Mouse (Mus musculus): ENCODE measurements at regions not wholly inside any gene's neighbourhood (a gene's known extent, or its start where the extent isn't known, plus 50 kb on each side); places are given as distances from the start of the nearest gene placed in this dataset.

DNA sequence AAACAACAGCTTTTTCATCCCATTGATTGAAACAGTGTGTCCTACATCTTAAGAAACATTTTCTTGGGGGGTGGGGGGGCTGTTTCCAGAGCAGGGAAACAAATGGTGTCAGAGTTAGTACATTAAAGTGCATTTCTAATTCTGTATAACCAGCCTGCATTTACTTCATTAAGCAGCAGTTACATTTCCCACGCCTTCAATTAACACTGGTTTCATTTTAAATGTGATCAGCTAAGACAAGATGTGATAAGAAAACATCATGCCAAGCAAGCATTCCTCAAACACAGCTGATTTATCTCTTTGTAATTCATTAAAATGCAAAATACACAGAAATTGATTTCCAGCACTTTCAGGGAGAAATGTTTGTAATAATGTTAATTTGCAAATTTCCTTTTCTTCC, 122.0 kb downstream of the Olfr1505 start:
- 35% methylated on average over 1 of the region's 1 CpGs for WGBS
- no peaks in the 10 kb centered on the region for H3K36me3 ChIP-seq
- no peak overlapping the region for H3K27ac ChIP-seq
- H3K9me3 ChIP-seq = no peaks in the 10 kb centered on the region
- ATAC-seq (ENCODE audit: low FRiP score) = no peak
- no peak overlapping the region for H3K4me3 ChIP-seq
- no peak overlapping the region for H3K4me2 ChIP-seq
- no peak overlapping the region for H3K9ac ChIP-seq
- peaks cover 13% of the 10 kb centered on the region for H3K4me1 ChIP-seq (replicated peaks)
- H3K27me3 ChIP-seq = no peaks in the 10 kb centered on the region

DNA sequence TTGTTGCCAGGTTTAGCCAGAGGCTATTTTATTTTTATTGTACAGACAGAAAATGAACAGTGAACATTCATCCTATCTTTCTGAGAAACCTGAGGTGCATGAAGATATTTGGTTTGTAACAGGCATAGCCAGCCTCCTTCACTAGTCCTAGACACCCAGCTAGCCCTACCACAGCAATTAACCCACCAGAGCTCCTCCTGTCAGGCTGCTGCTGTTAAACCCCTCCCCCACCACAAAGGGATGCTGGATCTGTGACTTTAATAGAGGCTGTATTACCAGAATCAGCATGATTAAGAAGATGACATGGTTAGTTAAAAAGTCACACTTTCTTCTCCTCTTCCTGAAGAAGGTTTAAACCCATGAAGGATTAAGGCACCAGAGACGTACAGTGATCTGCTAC, 122.5 kb downstream of the Olfr1505 start:
- no peaks in the 10 kb centered on the region for H3K36me3 ChIP-seq
- ATAC-seq (ENCODE audit: low FRiP score) = peak; percentile 57; the same call in 1 of the 2 replicates
- WGBS = 43% methylated on average over 1 of the region's 1 CpGs

DNA sequence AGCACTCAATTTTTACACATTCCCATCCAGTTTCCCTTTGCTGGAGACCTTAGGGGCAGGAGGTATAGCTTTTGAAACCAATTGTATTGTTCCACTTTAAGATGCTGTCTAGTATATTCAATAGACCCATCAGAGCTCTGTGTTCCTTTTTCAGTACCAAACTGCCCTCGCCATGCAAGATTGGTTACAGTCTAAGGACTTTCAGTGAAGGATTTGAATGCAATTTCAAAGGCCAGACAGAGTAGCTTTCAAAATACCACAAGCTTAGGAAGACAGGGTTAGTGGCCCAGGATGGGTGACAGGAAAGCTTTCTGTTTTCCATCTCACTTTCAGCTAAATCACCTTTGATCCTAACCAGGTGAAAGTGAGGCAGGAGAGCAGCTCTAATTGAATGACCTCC, 123.4 kb downstream of the Olfr1505 start:
- 30% methylated on average over 1 of the region's 1 CpGs for WGBS
- no peak for ATAC-seq (ENCODE audit: low FRiP score)
- peaks cover 13% of the 10 kb centered on the region for H3K4me1 ChIP-seq (replicated peaks)

More for the DNA sequence above, 122.5 kb downstream of the Olfr1505 start:
- H3K4me2 ChIP-seq = no peak overlapping the region
- no peaks in the 10 kb centered on the region for H3K9me3 ChIP-seq
- no peaks in the 10 kb centered on the region for H3K27me3 ChIP-seq
- H3K27ac ChIP-seq = no peak overlapping the region; the same call in 1 of the 2 replicates
- no peak overlapping the region for H3K9ac ChIP-seq
- H3K4me3 ChIP-seq = no peak overlapping the region
- peaks cover 13% of the 10 kb centered on the region for H3K4me1 ChIP-seq (replicated peaks)

DNA sequence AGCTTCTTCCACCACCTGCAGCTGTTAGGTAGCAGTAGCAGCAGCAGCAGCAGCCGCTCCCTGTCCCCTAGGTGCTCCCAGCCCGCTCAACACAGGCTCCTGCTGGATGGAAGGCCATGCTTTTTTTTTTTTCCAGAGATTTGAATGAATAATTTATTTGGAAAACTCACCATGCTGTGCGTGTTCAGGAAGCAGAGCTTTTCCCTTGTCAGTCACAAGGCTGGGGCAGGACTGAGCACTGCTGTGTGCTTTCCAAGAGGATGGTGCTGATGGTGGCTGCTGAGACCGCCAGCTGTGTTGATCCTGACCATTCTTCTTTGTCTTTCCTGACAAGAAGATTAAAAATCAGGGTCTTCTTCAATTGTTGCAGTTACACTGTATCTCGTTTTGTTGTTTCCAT, 129.4 kb downstream of the Olfr1505 start:
- Histone ChIP-seq H3K4me3 (no peak overlapping the region), H3K27me3 (no peaks in the 10 kb centered on the region), H3K9ac (no peak overlapping the region), H3K4me2 (no peak overlapping the region), H3K9me3 (no peaks in the 10 kb centered on the region), H3K27ac (no peak overlapping the region), H3K36me3 (no peaks in the 10 kb centered on the region), H3K4me1 (replicated peaks) (peaks cover 7% of the 10 kb centered on the region; the same call in 1 of the 2 replicates)
- 28% methylated on average over 5 of the region's 5 CpGs for whole genome bisulfite sequencing
- ATAC-seq (ENCODE audit: low FRiP score) = no peak

More for the DNA sequence above, 123.4 kb downstream of the Olfr1505 start:
- no peak overlapping the region for H3K4me3 ChIP-seq
- no peaks in the 10 kb centered on the region for H3K27me3 ChIP-seq
- H3K36me3 ChIP-seq = no peaks in the 10 kb centered on the region
- H3K4me2 ChIP-seq = no peak overlapping the region
- H3K9me3 ChIP-seq = no peaks in the 10 kb centered on the region
- no peak overlapping the region for H3K27ac ChIP-seq
- no peak overlapping the region for H3K9ac ChIP-seq

DNA sequence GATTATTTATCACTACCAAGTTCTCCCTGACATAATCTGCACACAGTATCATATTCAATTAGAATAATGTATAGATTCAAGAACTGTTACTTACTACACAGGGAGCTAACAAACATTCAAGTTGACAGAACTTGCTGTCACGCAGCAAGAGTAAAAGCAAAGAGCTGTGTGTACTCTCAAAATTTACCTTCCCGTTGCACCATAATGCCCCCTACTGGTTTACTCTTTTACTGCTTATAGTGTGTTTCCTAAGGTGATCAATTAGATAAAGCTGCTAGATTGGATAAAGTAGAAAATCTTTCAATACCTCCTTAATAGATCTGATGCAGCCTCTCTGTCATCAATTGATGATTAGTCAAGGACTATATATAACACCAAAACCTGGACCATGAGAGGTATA, 132.1 kb downstream of the Olfr1505 start:
- Histone ChIP-seq H3K4me3 (no peak overlapping the region), H3K4me1 (replicated peaks) (peaks cover 7% of the 10 kb centered on the region; the same call in 1 of the 2 replicates), H3K9me3 (no peaks in the 10 kb centered on the region), H3K27me3 (no peaks in the 10 kb centered on the region), H3K9ac (no peak overlapping the region), H3K27ac (no peak overlapping the region), H3K36me3 (no peaks in the 10 kb centered on the region), H3K4me2 (no peak overlapping the region)
- WGBS = 59% methylated on average over 2 of the region's 2 CpGs
- ATAC-seq (ENCODE audit: low FRiP score) = no peak

DNA sequence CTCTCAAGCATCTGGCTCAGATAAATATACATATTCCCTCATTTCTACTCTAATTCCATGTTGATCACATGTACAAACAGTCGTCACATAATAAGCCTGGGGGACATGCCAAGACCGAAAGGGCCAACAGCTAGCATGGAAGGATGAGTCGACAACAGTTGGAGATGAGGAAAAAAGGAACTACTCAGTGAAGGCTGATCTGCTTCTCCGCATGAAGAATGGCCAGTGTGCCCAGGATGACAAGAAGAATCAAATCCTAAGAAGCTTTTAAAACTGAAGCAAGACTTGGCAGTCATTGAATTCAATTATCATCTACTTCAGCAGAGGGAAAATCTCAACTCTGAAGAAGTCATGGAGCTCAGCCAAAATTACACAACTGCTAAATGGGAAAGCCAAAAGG, 138.7 kb downstream of the Olfr1505 start:
- H3K9me3 ChIP-seq = no peaks in the 10 kb centered on the region
- H3K4me1 ChIP-seq (replicated peaks) = no peaks in the 10 kb centered on the region
- no peak for ATAC-seq (ENCODE audit: low FRiP score)
- no peak overlapping the region for H3K4me3 ChIP-seq
- no peaks in the 10 kb centered on the region for H3K27me3 ChIP-seq
- no peak overlapping the region for H3K9ac ChIP-seq
- H3K4me2 ChIP-seq = no peak overlapping the region
- no peak overlapping the region for H3K27ac ChIP-seq
- 89% methylated on average over 4 of the region's 4 CpGs for WGBS
- no peaks in the 10 kb centered on the region for H3K36me3 ChIP-seq

DNA sequence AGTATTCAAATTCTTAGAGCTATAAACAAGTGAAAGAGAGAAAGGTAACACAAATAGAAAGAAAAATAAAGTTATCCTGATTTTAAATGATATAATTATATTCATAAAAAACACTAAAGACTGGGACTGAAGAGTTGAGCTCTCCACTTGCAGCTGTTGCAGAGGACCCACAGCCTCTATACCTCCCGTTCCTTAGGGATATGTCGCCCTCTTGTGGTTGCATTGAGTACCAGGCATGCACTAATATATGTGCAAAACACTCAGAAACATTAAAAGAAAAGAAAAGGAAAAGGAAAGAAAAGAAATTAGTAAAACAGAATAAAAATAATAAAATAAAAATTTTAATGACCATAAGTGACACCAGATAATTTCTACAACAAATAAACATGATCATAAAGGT, 167.2 kb downstream of the Olfr1505 start:
- Histone ChIP-seq H3K9me3 (peaks cover 17% of the 10 kb centered on the region; the same call in 1 of the 2 replicates), H3K9ac (no peak overlapping the region), H3K4me3 (no peak overlapping the region), H3K4me1 (replicated peaks) (no peaks in the 10 kb centered on the region), H3K36me3 (no peaks in the 10 kb centered on the region), H3K4me2 (no peak overlapping the region), H3K27me3 (no peaks in the 10 kb centered on the region), H3K27ac (no peak overlapping the region)
- WGBS = 11% methylated on average over 2 of the region's 2 CpGs
- no peak for ATAC-seq (ENCODE audit: low FRiP score)

DNA sequence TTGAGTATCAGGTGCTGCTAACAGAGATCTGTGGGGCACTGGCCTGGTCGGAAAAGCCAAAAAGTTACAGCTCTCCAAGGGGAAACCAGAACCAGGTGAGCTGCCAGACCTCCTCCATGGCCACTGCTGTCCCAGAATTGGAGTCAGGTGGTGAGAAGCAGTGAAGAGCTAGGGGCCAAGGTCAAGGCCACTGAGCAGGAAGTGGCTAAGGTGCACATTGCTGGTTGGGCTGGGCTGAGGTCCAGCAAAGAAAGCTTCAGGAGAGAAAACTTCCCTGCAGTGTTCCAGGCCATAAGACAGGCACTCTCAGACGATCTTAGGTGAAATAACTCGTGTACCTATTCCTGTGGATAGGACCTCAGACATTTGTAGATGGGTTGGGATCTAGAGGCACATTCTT, 171.4 kb downstream of the Olfr1505 start:
- Histone ChIP-seq H3K27me3 (no peaks in the 10 kb centered on the region), H3K9ac (no peak overlapping the region), H3K27ac (no peak overlapping the region), H3K4me1 (replicated peaks) (no peaks in the 10 kb centered on the region), H3K4me2 (no peak overlapping the region), H3K9me3 (peaks cover 17% of the 10 kb centered on the region; the same call in 1 of the 2 replicates), H3K36me3 (no peaks in the 10 kb centered on the region), H3K4me3 (no peak overlapping the region)
- WGBS = 92% methylated on average over 3 of the region's 3 CpGs
- ATAC-seq (ENCODE audit: low FRiP score) = no peak

DNA sequence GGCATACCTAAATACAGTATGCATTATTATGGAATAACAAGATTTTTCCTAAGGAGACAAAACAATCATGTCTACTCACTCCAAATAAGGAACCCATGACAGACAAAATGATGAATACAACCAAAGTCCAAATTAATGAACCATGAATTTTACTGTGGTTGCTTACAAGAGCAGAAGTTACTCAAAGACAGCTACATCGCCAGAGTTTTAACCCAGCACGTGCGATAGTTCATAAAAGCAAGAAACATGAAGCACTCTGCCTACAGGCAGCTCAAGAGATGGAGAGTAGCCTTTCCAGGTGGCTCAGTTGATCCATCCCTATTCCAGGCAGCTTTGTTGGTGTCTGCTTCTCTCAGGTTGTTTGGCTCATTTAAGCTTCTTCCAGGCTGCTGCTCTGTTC, 176.8 kb downstream of the Olfr1505 start:
- Histone ChIP-seq H3K27ac (no peak overlapping the region), H3K4me3 (no peak overlapping the region), H3K9ac (no peak overlapping the region), H3K27me3 (no peaks in the 10 kb centered on the region), H3K4me2 (no peak overlapping the region), H3K4me1 (replicated peaks) (no peaks in the 10 kb centered on the region), H3K36me3 (no peaks in the 10 kb centered on the region), H3K9me3 (no peaks in the 10 kb centered on the region)
- ATAC-seq (ENCODE audit: low FRiP score) = no peak
- 82% methylated on average over 3 of the region's 3 CpGs for WGBS

DNA sequence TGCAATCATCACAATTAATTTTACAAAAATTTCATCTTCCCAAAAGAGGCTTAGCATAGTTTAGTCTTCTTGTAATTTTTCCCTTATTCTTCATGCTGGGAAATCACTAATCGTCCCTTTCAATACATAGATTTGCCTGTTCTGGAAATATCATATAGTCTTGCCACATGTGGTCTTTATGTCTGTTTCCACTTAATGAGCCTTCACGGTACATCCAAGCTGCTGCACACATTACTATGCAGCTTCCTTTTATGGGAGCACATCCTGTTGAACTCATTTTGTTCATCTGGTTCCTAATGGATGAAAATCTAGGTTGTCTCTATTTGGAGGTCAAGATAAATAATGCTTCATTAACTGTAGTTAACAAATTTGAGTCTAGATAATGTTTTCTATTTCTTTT, 180.9 kb downstream of the Olfr1505 start:
- H3K27ac ChIP-seq = no peak overlapping the region
- no peaks in the 10 kb centered on the region for H3K36me3 ChIP-seq
- no peaks in the 10 kb centered on the region for H3K27me3 ChIP-seq
- H3K4me3 ChIP-seq = no peak overlapping the region
- H3K4me1 ChIP-seq (replicated peaks) = peaks cover 5% of the 10 kb centered on the region
- no peak overlapping the region for H3K9ac ChIP-seq
- H3K4me2 ChIP-seq = no peak overlapping the region
- H3K9me3 ChIP-seq = no peaks in the 10 kb centered on the region
- 55% methylated on average over 2 of the region's 2 CpGs for WGBS
- ATAC-seq (ENCODE audit: low FRiP score) = no peak

DNA sequence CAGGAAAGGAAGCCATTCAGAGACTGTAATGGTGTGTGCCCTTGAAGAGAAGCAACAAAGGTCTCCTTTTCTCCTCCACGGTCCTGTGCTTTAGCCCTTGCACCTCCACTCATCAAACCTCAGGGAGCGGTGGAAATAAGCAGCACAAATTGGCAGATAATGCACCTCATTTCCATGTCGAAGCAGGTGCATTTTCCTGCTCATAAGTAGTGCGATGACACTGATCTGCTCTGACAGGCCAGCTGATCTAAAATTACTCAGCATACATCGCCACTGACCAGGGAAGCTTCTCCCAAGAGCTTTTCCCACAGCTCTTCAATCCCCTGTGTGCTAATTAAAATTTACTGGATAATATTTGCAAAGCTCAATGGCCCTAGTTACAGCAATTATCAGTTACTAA, 182.9 kb downstream of the Olfr1505 start:
- 31% methylated on average over 5 of the region's 5 CpGs for WGBS

DNA sequence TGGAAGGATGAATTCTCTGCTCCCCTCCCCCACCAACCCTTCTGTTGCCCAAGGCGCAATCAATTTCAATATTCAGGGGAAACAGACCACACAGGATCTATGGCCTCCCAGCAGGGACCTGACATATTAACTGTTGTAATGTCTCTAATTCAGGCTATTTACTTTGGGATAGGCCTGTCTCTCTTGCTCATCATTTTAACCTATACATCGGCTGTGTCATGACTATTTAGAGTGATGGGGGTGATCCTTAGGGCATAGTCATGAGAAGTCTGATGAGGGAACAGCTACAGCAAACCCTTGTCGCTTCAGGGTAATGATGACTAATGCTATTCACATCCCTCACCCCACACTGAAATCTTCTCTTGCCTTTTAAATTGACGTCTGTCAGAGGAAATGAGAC, 195.8 kb downstream of the Olfr1505 start:
- WGBS = 54% methylated on average over 4 of the region's 4 CpGs
- Histone ChIP-seq H3K27me3 (no peaks in the 10 kb centered on the region), H3K4me1 (replicated peaks) (peaks cover 7% of the 10 kb centered on the region; the same call in 1 of the 2 replicates), H3K9me3 (no peaks in the 10 kb centered on the region), H3K4me3 (no peak overlapping the region), H3K9ac (no peak overlapping the region), H3K4me2 (no peak overlapping the region), H3K27ac (no peak overlapping the region), H3K36me3 (no peaks in the 10 kb centered on the region)
- 0 out of 2 replicates have a peak, but pooled peaks have one; percentile 28 for ATAC-seq (ENCODE audit: low FRiP score)

More for the DNA sequence above, 182.9 kb downstream of the Olfr1505 start:
- Histone ChIP-seq H3K36me3 (no peaks in the 10 kb centered on the region), H3K4me3 (no peak overlapping the region), H3K27me3 (no peaks in the 10 kb centered on the region), H3K9me3 (no peaks in the 10 kb centered on the region), H3K4me2 (no peak overlapping the region), H3K9ac (no peak overlapping the region), H3K27ac (no peak overlapping the region), H3K4me1 (replicated peaks) (peaks cover 5% of the 10 kb centered on the region)
- 0 out of 2 replicates have a peak, but pooled peaks have one; percentile 65 for ATAC-seq (ENCODE audit: low FRiP score)

DNA sequence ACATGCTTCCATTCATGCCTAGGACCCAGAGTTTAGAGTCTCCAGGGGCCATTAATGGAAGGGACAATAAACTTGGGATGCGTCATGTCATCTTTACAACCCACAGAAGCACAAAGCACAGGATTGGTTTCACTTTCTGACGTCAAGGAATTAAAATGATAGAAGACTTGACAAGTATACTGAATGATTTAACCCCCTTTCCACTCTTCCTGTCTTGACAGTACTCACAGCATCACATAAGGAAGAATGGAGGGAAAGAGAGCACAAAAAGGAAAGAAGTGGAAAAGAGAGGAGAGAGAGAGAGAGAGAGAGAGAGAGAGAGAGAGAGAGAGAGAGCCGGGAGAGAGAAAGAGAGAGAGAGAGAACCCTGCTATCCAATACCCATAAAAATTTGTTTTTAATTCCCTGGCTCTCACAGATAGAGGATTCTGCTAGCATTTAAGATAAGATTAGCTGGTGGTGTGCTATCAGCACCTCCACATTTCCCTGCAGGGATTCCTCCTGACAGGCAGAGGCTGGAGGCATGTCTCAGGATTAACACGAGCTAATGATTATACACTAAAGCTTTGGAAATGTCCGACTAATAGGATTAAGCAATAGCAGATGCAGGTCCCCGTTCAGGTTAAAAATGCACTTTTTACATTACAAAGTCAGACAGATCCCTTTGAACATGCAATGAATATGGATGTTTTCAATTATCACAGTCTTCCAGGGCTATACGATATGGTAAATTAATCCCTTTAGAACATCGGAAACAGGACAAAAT, 210.2 kb downstream of the Olfr1505 start:
- WGBS = 14% methylated on average over 8 of the region's 8 CpGs
- Histone ChIP-seq H3K4me2 (peak overlapping the region; percentile 38), H3K27ac (no peak overlapping the region), H3K9me3 (no peaks in the 10 kb centered on the region), H3K36me3 (no peaks in the 10 kb centered on the region), H3K9ac (no peak overlapping the region), H3K4me1 (replicated peaks) (peaks cover 15% of the 10 kb centered on the region), H3K4me3 (no peak overlapping the region), H3K27me3 (peaks cover 4% of the 10 kb centered on the region; the same call in 1 of the 2 replicates)
- no peak for ATAC-seq (ENCODE audit: low FRiP score)

Measured in hindbrain, embryonic 13.5 days (tissue).